Mouse (Mus musculus) C2C12 (cell line): ENCODE measurements at regions not wholly inside any gene's neighbourhood (a gene's known extent, or its start where the extent isn't known, plus 50 kb on each side); places are given as distances from the start of the nearest gene placed in this dataset.
A peak's percentile ranks its signal among the peaks of the same experiment; 100 is the strongest.

Experiments used
- H3K27me3 ChIP-seq: one replicate; pipeline ENCODE4 v1.6.1; 2011; ENCODE audit not compliant: control insufficient read depth, insufficient read depth, insufficient read length
- H3K36me3 ChIP-seq: one replicate; pipeline ENCODE4 v1.6.1; 2011; ENCODE audit not compliant: control insufficient read depth, insufficient read depth
- H3K4me3 ChIP-seq: one replicate; pipeline ENCODE4 v1.5.1; 2011; ENCODE audit warnings: mild to moderate bottlenecking, control low read depth; ENCODE audit not compliant: poor library complexity, insufficient read depth, severe bottlenecking
- H3K79me2 ChIP-seq: one replicate; pipeline ENCODE4 v1.6.1; 2011; ENCODE audit not compliant: control insufficient read depth, insufficient read depth
- H3K79me3 ChIP-seq: one replicate; pipeline ENCODE4 v1.6.1; 2011; ENCODE audit warnings: low read depth, control low read depth
- H3ac ChIP-seq: one replicate; pipeline ENCODE3; 2011; ENCODE audit warnings: low read depth; ENCODE audit not compliant: control insufficient read depth, insufficient read length
- CEBPB ChIP-seq: IDR thresholded peaks from one replicate; pipeline ENCODE4 v1.6.1; 2011; ENCODE audit warnings: low read depth, mild to moderate bottlenecking, control low read depth, moderate library complexity
- CTCF ChIP-seq: IDR thresholded peaks from one replicate; pipeline ENCODE4 v1.5.1; 2011; ENCODE audit not compliant: control insufficient read depth, insufficient read depth, insufficient read length
- FOSL1 ChIP-seq: IDR thresholded peaks from one replicate; pipeline ENCODE4 v1.8.0; 2011; ENCODE audit warnings: mild to moderate bottlenecking, low read length; ENCODE audit not compliant: poor library complexity, insufficient read depth, severe bottlenecking
- MAX ChIP-seq: IDR thresholded peaks from one replicate; pipeline ENCODE4 v1.6.1; 2011; ENCODE audit warnings: mild to moderate bottlenecking, control low read depth
- MYOD1 ChIP-seq: IDR thresholded peaks from one replicate; pipeline ENCODE4 v1.6.1; 2011; ENCODE audit warnings: low read depth; ENCODE audit not compliant: control insufficient read depth, insufficient read length
- MYOG ChIP-seq: IDR thresholded peaks from one replicate; pipeline ENCODE4 v1.6.1; 2011; ENCODE audit not compliant: control insufficient read depth, insufficient read length; ENCODE audit errors: extremely low read depth
- USF1 ChIP-seq: IDR thresholded peaks from one replicate; pipeline ENCODE4 v1.6.1; 2011; ENCODE audit warnings: low read depth, mild to moderate bottlenecking, control low read depth, moderate library complexity

DNA sequence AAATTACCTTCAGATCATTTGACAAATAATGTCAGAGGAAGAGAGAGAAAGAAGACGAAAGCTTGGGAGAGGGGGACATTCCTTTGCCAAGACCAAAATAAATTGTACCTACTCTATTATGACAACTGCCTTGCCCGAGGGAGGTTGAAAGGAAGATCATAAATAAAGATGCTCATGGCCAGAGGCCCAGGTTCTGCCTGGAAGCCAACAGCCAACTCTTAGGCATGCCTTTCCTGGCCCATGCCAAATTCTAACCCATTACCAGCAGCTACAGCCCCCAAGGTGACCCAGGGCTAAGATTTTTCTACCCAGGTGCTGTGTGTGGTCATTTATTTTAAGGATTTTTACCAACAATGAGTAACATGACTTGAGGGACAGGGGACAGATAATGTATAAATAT, 54.9 kb downstream of the Cbln1 start:
- H3K4me3 ChIP-seq: no peak overlapping the region
- no peaks in the 10 kb centered on the region for H3K79me3 ChIP-seq
- TF ChIP-seq MYOG (no peak), FOSL1 (no peak), USF1 (no peak), MAX (no peak), MYOD1 (no peak), CEBPB (no peak), CTCF (no peak)
- H3K27me3 ChIP-seq: peaks cover 6% of the 10 kb centered on the region
- no peaks in the 10 kb centered on the region for H3K36me3 ChIP-seq
- no peak overlapping the region for H3ac ChIP-seq
- no peaks in the 10 kb centered on the region for H3K79me2 ChIP-seq

DNA sequence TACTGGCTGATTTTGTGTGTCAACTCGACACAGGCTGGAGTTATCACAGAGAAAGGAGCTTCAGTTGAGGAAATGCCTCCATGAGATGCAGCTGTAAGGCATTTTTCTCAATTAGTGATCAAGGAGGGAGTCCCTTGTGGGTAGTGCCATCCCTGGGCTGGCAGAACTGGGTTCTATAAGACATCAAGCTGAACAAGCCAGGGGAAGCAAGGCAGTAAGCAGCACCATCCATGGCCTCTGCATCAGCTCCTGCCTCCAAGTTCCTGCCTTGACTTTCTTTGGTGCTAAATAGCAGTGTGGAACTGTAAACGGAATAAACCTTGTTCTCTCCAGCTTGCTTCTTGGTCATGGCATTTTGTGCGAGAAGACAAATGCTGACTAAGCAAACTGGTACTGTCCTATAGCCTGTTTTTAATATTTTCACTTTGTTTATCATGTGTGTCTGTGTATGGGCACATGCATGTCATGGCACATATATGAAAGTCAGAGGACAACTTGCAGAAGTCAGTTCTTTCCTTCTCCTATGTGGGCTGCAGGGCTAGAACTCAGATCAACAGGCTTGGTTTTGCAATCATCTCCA, 57.3 kb downstream of the Cbln1 start:
- Histone ChIP-seq H3K79me3 (no peaks in the 10 kb centered on the region), H3K36me3 (no peaks in the 10 kb centered on the region), H3K79me2 (no peaks in the 10 kb centered on the region), H3K27me3 (peaks cover 7% of the 10 kb centered on the region), H3K4me3 (no peak overlapping the region), H3ac (no peak overlapping the region)
- no peak for TF ChIP-seq MYOG
- TF ChIP-seq USF1: no peak
- no peak for TF ChIP-seq MAX
- no peak for TF ChIP-seq CEBPB
- TF ChIP-seq FOSL1: no peak
- no peak for TF ChIP-seq CTCF
- TF ChIP-seq MYOD1: no peak

DNA sequence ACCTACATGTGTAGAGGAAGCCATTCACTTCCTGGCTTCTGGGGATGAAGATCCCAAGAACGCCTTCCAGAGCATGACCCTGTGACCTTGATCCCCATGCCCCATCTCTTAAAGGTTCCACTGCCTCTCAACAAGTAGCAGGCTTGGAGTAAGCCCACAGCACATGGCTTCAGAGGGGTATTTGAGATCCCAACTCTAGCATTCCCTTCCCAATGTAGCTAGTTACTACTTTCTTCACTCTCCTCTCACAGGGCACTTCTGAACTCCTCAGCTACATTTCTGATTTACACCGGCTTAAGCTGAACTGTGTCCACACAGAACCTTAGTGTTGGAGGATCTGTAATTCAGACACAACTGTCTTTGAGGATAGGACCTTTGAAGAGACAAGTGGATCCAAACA, 83.4 kb downstream of the Cbln1 start:
- TF ChIP-seq MYOG: no peak
- TF ChIP-seq MAX: no peak
- no peak for TF ChIP-seq CEBPB
- H3K4me3 ChIP-seq: no peak overlapping the region
- no peaks in the 10 kb centered on the region for H3K79me2 ChIP-seq
- H3ac ChIP-seq: no peak overlapping the region
- H3K79me3 ChIP-seq: no peaks in the 10 kb centered on the region
- no peaks in the 10 kb centered on the region for H3K36me3 ChIP-seq
- H3K27me3 ChIP-seq: peaks cover 6% of the 10 kb centered on the region

DNA sequence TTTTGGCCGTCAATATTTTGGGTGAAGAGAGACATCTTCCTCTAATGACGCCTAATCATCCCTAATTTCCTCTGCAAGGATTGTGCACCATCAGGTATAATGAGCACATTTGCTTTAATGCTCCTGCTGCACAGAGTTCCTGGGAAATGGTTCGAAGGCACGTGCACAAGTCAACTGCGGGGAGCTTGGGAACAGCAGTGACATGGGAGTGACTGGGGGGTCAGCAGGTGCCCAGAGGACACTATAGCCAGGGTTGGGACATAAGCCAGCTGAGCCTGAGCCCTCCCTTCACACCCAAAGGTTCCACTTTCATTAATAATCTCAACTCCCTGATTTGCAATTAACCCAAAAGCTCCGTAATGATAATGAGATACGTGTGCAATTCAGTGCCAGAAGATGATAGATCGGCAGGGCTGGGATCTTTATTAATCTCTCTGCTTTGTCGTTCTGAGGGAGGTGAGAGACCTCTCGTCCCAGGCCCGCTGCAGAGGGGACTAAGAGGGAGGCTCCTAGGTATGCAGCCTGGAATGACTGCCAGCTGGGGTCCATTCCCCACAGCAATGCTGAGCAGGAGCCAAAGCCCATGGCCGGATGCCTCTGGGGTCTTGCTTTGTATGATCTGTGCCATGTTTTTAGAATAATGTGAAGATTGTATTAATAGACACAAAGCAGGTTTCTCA, 88.7 kb downstream of the Cbln1 start:
- TF ChIP-seq USF1 (no peak), FOSL1 (no peak), MAX (no peak), MYOD1 (no peak), CTCF (no peak), MYOG (no peak), CEBPB (no peak)
- Histone ChIP-seq H3K36me3 (no peaks in the 10 kb centered on the region), H3K79me3 (no peaks in the 10 kb centered on the region), H3K27me3 (peaks cover 17% of the 10 kb centered on the region), H3ac (no peak overlapping the region), H3K79me2 (no peaks in the 10 kb centered on the region), H3K4me3 (no peak overlapping the region)

DNA sequence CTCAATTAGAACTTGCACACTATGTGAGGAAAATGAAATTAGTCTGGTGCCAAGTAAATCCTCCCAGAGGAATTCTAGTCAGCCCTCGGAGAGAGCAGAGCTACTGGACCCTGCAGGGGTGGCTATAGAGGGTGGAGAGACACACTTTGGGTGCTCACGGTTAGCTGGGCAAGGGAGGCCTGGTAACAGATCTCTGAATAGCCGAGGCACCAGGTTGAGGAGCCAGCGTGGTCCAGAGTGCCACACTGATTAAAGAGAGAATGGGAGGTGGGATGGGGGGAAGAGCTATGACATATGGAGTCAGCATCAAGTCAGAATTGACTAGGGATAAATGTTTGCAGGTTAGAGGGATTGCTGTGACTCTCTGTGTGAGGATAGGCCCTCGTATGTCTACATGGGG, 90.1 kb downstream of the Cbln1 start:
- TF ChIP-seq MYOG (no peak), MYOD1 (no peak), MAX (no peak), FOSL1 (no peak), CEBPB (no peak), USF1 (no peak), CTCF (no peak)
- H3K79me3 ChIP-seq: no peaks in the 10 kb centered on the region
- H3K27me3 ChIP-seq: peaks cover 17% of the 10 kb centered on the region
- H3K36me3 ChIP-seq: no peaks in the 10 kb centered on the region
- no peak overlapping the region for H3ac ChIP-seq
- no peak overlapping the region for H3K4me3 ChIP-seq
- no peaks in the 10 kb centered on the region for H3K79me2 ChIP-seq

DNA sequence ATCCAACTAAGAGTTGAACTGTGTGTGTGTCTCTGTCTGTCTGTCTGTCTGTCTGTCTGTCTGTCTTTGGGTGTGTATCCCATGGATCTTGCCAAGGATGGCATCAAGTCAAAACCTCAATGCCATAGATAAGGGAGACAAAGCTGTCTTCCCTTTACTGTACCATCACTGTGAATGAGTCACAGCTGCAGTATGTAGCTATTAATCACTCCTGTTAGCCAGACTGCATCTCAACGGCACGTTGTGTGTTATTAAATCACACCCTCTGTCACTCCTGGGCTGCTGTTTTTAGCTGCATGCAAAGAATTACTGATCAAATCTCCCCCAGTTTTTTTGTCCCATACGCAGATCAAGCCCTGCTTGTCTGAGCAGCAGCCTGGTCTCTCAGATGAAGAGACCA, 91.6 kb downstream of the Cbln1 start:
- Histone ChIP-seq H3K36me3 (no peaks in the 10 kb centered on the region), H3K27me3 (peaks cover 25% of the 10 kb centered on the region), H3K79me2 (no peaks in the 10 kb centered on the region), H3K79me3 (no peaks in the 10 kb centered on the region), H3K4me3 (no peak overlapping the region), H3ac (no peak overlapping the region)
- TF ChIP-seq MYOD1: peak; percentile 11
- peak; percentile 37 for TF ChIP-seq FOSL1
- TF ChIP-seq USF1: no peak
